Mouse (Mus musculus): Measurements from ENCODE around the gene Gm17190. TPM values are rescaled to one million over a fixed set of nuclear protein-coding genes. Genes with fewer than 3 reads are reported as not detected.
"Not testable (repeated sequence)": the region's sequence is repeated elsewhere in the genome, so short reads cannot be mapped to it uniquely, and the experiment has no call there.

Gene Gm17190
- polyA plus RNA-seq (2015; fragmentation: Nextera tagmentation; extraction: Ambion mirVana), result not detected in 2 replicates

- WGBS, result 84% methylated on average over 1 of the region's 1 CpGs
- not testable (repeated sequence) for DNase-seq (ENCODE audit: low spot score)
Measured at GRCm38 (mm10) chr13:96081754-96082153, at the start of gene Gm17190. TSS of gene Gm17190 (plus strand) at chr13:96082054.

GRCm38 (mm10) chr13:96039536-96039935 is 42.3 kb upstream of the Gm17190 start:
- H3K4me2 ChIP-seq (replicated peaks; ENCODE audit: low read depth, low read length), result no peak overlapping the region
- H3K36me3 ChIP-seq (ENCODE audit: insufficient read depth, low read length), result no peaks in the 10 kb centered on the region
- DNase-seq (ENCODE audit: low spot score) (no peak), ATAC-seq (no peak)
- no peaks in the 10 kb centered on the region for H3K9me3 ChIP-seq (ENCODE audit: low read length)
- no peak overlapping the region for H3K4me3 ChIP-seq (ENCODE audit: low read depth, low read length)
- no peaks in the 10 kb centered on the region for H3K4me1 ChIP-seq (ENCODE audit: insufficient read depth, low read depth, low read length)
- no peaks in the 10 kb centered on the region for H3K27me3 ChIP-seq (replicated peaks; ENCODE audit: insufficient read depth, low read length)
- TF ChIP-seq CTCF (IDR thresholded peaks at IDR 0.05) (no peak), EP300 (IDR thresholded peaks at IDR 0.05) (no peak)
- WGBS, result 50% methylated on average over 1 of the region's 1 CpGs
- no peak overlapping the region for H3K27ac ChIP-seq (ENCODE audit: low read length)
- no peak overlapping the region for H3K9ac ChIP-seq (replicated peaks; ENCODE audit: low read depth)

More at GRCm38 (mm10) chr13:96081754-96082153, at the start of gene Gm17190:
- H3K4me2 ChIP-seq (replicated peaks; ENCODE audit: low read depth, low read length); H3K27me3 ChIP-seq (replicated peaks; ENCODE audit: insufficient read depth, low read length); H3K4me1 ChIP-seq (ENCODE audit: insufficient read depth, low read depth, low read length); H3K27ac ChIP-seq (ENCODE audit: low read length); H3K36me3 ChIP-seq (ENCODE audit: insufficient read depth, low read length); H3K9ac ChIP-seq (replicated peaks; ENCODE audit: low read depth); H3K4me3 ChIP-seq (ENCODE audit: low read depth, low read length); H3K9me3 ChIP-seq (ENCODE audit: low read length); ATAC-seq: not testable (repeated sequence)

DNA sequence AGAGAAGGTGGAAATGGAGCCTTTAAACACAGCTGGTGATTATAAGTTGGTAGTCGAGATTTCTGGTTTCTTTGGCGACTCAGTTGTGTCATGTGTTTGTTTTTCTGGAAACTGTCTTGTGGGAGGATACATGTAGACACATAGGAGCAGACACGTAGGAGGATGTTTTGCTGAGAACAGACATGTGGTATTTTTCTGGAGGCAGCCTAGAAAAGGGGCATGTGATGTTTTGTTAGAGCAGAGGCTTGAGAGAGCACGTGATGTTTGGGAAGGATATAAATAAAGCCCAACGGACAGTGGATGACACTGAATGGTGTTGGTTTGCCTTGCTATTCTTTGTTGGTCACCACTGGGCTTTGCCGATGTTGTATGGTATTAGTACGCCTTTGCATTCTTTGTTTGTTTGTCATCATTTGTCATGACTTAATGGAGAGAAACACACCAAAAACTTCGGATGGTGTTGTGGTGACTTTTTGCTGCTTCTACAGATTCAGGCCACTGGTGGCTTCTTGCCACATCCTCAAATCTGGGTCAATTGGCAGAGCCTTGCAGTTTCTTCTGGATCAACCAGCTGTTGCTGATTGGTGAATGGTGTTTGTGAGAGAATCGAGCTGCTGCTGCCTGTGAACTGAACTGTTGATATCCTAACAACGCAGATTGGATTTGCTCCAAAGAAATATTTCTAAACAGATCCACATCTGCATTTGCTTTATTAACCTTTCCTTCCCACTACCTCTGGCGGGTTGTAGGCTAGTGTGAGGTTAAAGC is 41.4 kb upstream of the Gm17190 start:
- 53% methylated on average over 11 of the region's 11 CpGs for WGBS
- peak; percentile 70 for DNase-seq (ENCODE audit: low spot score)

GRCm38 (mm10) chr13:96045396-96045795 is 36.5 kb upstream of the Gm17190 start:
- Histone ChIP-seq H3K4me2 (replicated peaks; ENCODE audit: low read depth, low read length) (no peak overlapping the region), H3K9me3 (ENCODE audit: low read length) (no peaks in the 10 kb centered on the region), H3K27me3 (replicated peaks; ENCODE audit: insufficient read depth, low read length) (no peaks in the 10 kb centered on the region), H3K27ac (ENCODE audit: low read length) (no peak overlapping the region), H3K9ac (replicated peaks; ENCODE audit: low read depth) (no peak overlapping the region), H3K4me1 (ENCODE audit: insufficient read depth, low read depth, low read length) (no peaks in the 10 kb centered on the region), H3K36me3 (ENCODE audit: insufficient read depth, low read length) (no peaks in the 10 kb centered on the region), H3K4me3 (ENCODE audit: low read depth, low read length) (no peak overlapping the region)
- TF ChIP-seq CTCF (IDR thresholded peaks at IDR 0.05), result no peak
- TF ChIP-seq EP300 (IDR thresholded peaks at IDR 0.05), result no peak
- no peak for ATAC-seq
- no peak for DNase-seq (ENCODE audit: low spot score)
- WGBS, result 51% methylated on average over 5 of the region's 5 CpGs

More for the DNA sequence above, 41.4 kb upstream of the Gm17190 start:
- no peaks in the 10 kb centered on the region for H3K9me3 ChIP-seq (ENCODE audit: low read length)
- H3K27me3 ChIP-seq (replicated peaks; ENCODE audit: insufficient read depth, low read length), result no peaks in the 10 kb centered on the region
- H3K4me3 ChIP-seq (ENCODE audit: low read depth, low read length), result no peak overlapping the region
- TF ChIP-seq EP300 (IDR thresholded peaks at IDR 0.05) (peak; percentile 48), CTCF (IDR thresholded peaks at IDR 0.05) (no peak)
- no peak overlapping the region for H3K4me2 ChIP-seq (replicated peaks; ENCODE audit: low read depth, low read length)
- no peaks in the 10 kb centered on the region for H3K4me1 ChIP-seq (ENCODE audit: insufficient read depth, low read depth, low read length)
- H3K9ac ChIP-seq (replicated peaks; ENCODE audit: low read depth), result no peak overlapping the region
- no peak overlapping the region for H3K27ac ChIP-seq (ENCODE audit: low read length)
- no peaks in the 10 kb centered on the region for H3K36me3 ChIP-seq (ENCODE audit: insufficient read depth, low read length)
- ATAC-seq, result peak; percentile 85

DNA sequence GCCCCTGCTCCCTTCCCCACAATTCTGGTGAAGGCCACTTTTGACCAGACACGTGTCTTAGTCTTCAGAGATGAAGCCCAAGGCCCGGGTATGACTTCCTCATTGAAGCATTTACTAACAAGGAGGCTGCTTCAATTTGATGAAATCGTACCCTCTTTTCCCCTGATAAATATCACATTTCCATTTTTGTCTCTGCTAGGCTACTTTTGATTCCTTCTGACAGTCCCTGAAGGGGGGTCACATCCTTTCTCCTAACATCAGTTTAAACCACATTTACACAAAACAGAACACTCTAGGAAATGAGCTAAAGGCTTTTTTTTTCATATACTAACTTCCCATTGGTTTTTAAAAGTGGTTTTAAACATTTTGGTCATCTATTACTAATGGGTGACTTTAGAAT is 29.1 kb upstream of the Gm17190 start:
- Histone ChIP-seq H3K36me3 (ENCODE audit: insufficient read depth, low read length) (no peaks in the 10 kb centered on the region), H3K27ac (ENCODE audit: low read length) (no peak overlapping the region), H3K4me2 (replicated peaks; ENCODE audit: low read depth, low read length) (no peak overlapping the region), H3K9me3 (ENCODE audit: low read length) (no peaks in the 10 kb centered on the region), H3K4me1 (ENCODE audit: insufficient read depth, low read depth, low read length) (no peaks in the 10 kb centered on the region), H3K27me3 (replicated peaks; ENCODE audit: insufficient read depth, low read length) (no peaks in the 10 kb centered on the region), H3K9ac (replicated peaks; ENCODE audit: low read depth) (no peak overlapping the region), H3K4me3 (ENCODE audit: low read depth, low read length) (no peak overlapping the region)
- no peak for ATAC-seq
- TF ChIP-seq CTCF (IDR thresholded peaks at IDR 0.05), result no peak
- DNase-seq (ENCODE audit: low spot score), result no peak
- WGBS, result 76% methylated on average over 3 of the region's 3 CpGs

DNA sequence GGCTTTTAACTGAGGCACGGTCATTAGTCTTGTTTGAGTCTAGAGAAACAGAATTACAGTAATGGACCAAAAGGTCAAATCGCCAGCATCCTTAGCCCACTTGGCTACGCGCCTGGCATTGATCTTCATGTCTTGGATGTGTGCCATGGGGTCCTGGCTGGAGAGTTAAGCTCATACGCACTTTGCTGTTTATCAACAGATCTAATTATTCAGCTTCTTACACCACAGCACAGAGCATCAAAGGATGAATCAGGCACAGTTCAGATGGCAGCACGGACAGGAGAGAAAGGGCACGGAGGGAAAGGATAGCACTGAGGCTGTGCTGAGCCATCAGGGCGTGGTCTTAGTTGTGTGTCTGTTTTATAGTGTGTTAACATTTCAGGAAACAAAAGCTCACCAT is 8.3 kb upstream of the Gm17190 start:
- ATAC-seq, result no peak

DNA sequence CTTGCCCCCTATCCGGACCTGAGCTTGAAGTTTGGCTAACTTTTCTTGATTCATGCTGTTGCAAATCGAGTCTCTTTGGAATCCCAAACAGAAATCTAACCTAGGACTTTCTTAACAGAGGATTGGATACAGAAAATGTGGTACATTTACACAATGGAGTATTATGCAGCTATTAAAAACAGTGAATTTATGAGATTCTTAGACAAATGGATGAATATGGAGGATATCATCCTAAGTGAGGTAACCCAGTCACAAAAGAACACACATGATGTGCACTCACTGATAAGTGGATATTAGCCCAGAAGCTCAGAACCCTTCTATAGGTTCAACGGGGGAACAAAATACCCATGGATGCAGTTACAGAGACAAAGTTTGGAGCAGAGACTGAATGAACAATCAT is 578 bp upstream of the Gm17190 start, which contains the start of gene Gm20075:
Gm20075 (minus strand) TSS at position 101 of the 400 bp plus-strand sequence.
- H3K4me2 ChIP-seq (replicated peaks; ENCODE audit: low read depth, low read length); H3K36me3 ChIP-seq (ENCODE audit: insufficient read depth, low read length); ATAC-seq; H3K27me3 ChIP-seq (replicated peaks; ENCODE audit: insufficient read depth, low read length); H3K9ac ChIP-seq (replicated peaks; ENCODE audit: low read depth); H3K4me1 ChIP-seq (ENCODE audit: insufficient read depth, low read depth, low read length); H3K27ac ChIP-seq (ENCODE audit: low read length); DNase-seq (ENCODE audit: low spot score); H3K4me3 ChIP-seq (ENCODE audit: low read depth, low read length); H3K9me3 ChIP-seq (ENCODE audit: low read length): not testable (repeated sequence)
- 79% methylated on average over 3 of the region's 3 CpGs for WGBS

More for the DNA sequence above, 8.3 kb upstream of the Gm17190 start:
- Histone ChIP-seq H3K9me3 (ENCODE audit: low read length) (no peaks in the 10 kb centered on the region), H3K9ac (replicated peaks; ENCODE audit: low read depth) (no peak overlapping the region), H3K36me3 (ENCODE audit: insufficient read depth, low read length) (no peaks in the 10 kb centered on the region), H3K27ac (ENCODE audit: low read length) (no peak overlapping the region), H3K27me3 (replicated peaks; ENCODE audit: insufficient read depth, low read length) (no peaks in the 10 kb centered on the region), H3K4me3 (ENCODE audit: low read depth, low read length) (no peak overlapping the region), H3K4me2 (replicated peaks; ENCODE audit: low read depth, low read length) (no peak overlapping the region), H3K4me1 (ENCODE audit: insufficient read depth, low read depth, low read length) (no peaks in the 10 kb centered on the region)
- 38% methylated on average over 8 of the region's 8 CpGs for whole genome bisulfite sequencing
- no peak for DNase-seq (ENCODE audit: low spot score)
- no peak for TF ChIP-seq EP300 (IDR thresholded peaks at IDR 0.05)
- no peak for TF ChIP-seq CTCF (IDR thresholded peaks at IDR 0.05)

Measured in lung, postnatal 0 days (tissue).